Mouse (Mus musculus) G1E (cell line): Measurements from ENCODE around the gene Zcchc2. TPM values are rescaled to one million over a fixed set of nuclear protein-coding genes. Genes with fewer than 3 reads are reported as not detected.

Experiments
- ATAC-seq: 2 replicates; pipeline ENCODE4 v1.8.0; 2016; ENCODE audit warnings: mild to moderate bottlenecking; ENCODE audit not compliant: insufficient number of reproducible peaks, poor library complexity, low FRiP score, severe bottlenecking; ENCODE audit errors: extremely low read depth
- DNase-seq: peaks from one replicate; pipeline ENCODE4 v3.0.0; 2012; ENCODE audit warnings: low spot score
- H3K27me3 ChIP-seq: 2 replicates; pipeline ENCODE4 v1.6.1; 2012; ENCODE audit warnings: mild to moderate bottlenecking, low read length, inconsistent platforms; ENCODE audit not compliant: insufficient read depth
- H3K36me3 ChIP-seq: replicated peaks from 2 replicates; pipeline ENCODE3; 2012; ENCODE audit warnings: mild to moderate bottlenecking, inconsistent platforms
- H3K4me1 ChIP-seq: 2 replicates; pipeline ENCODE4 v1.6.1; 2012; ENCODE audit warnings: low read depth, low read length, inconsistent platforms, mixed read lengths; ENCODE audit not compliant: insufficient read depth
- H3K4me3 ChIP-seq: 2 replicates; pipeline ENCODE4 v1.5.1; 2012; ENCODE audit warnings: low read depth, mild to moderate bottlenecking, inconsistent platforms, low read length, moderate library complexity, mixed read lengths
- H3K9me3 ChIP-seq: replicated peaks from 2 replicates; pipeline ENCODE4 v1.6.1; 2012; ENCODE audit warnings: inconsistent platforms
- CTCF ChIP-seq: IDR thresholded peaks from 2 replicates; pipeline ENCODE4 v1.5.1; 2012; ENCODE audit warnings: low read depth, low read length, inconsistent platforms, mixed read lengths
- GATA1 ChIP-seq: IDR thresholded peaks from 2 replicates; pipeline ENCODE4 v1.6.1; 2012; ENCODE audit warnings: borderline replicate concordance, low read length, inconsistent platforms, mixed read lengths
- GATA2 ChIP-seq: IDR thresholded peaks from 2 replicates; pipeline ENCODE4 v1.6.1; 2012; ENCODE audit warnings: low read depth, low read length, inconsistent platforms, borderline replicate concordance
- POLR2AphosphoS5 ChIP-seq: IDR thresholded peaks from 2 replicates; pipeline ENCODE4 v1.6.1; 2012; ENCODE audit warnings: low read depth, low read length, inconsistent platforms; ENCODE audit not compliant: insufficient replicate concordance
- TAL1 ChIP-seq: conservative IDR thresholded peaks from 2 replicates; pipeline ENCODE4 v1.6.1; 2012; ENCODE audit warnings: low read depth, low read length, inconsistent platforms, mixed read lengths
- polyA plus RNA-seq: library from polyadenylated mRNA; stranded (reverse); fragments of >175 nt; gene quantifications from 2 replicates; pipeline ENCODE4 v1.2.3, GENCODE M21; 2012
- total RNA-seq, 2 experiments: library from RNA; stranded (forward) in 1 of 2; stranded (reverse) in 1 of 2; fragments of 200-1000 nt in 1 of 2; fragments of >200 nt in 1 of 2; fragmentation: Nextera tagmentation in 1 of 2; gene quantifications; 2 replicates each; pipeline ENCODE4 v1.2.3; 2014 to 2017

Zcchc2 gene
- total and polyA plus RNA-seq, 3 experiments = 13.7 to 36.7 (median 13.7) TPM

DNA sequence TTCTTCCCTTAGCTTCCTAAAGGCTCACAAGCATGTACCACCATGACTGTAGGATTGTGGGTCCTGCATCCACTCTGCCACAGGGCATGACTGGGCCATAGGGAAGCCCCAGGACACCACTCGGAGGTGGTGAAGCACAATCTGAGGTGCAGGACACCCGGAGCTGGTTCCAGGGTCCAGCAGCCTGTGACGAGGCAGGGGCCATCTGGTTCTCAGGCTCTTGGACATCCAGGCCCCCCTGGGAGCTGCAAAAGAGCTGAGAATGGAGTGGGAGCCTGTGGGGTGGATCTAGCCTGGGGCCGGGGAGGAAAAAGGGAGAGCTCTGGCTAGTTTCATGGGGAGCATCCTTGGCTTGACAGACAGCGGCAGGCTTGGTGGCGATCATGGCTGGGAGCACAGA lies 77.1 kb downstream of the Zcchc2 start:
- no peak for TF ChIP-seq GATA2
- no peak for TF ChIP-seq CTCF
- no peak for TF ChIP-seq TAL1
- TF ChIP-seq GATA1 = no peak
- no peak for TF ChIP-seq POLR2AphosphoS5
- Histone ChIP-seq H3K27me3 (peaks cover 22% of the 10 kb centered on the region; the same call in 1 of the 2 replicates), H3K4me3 (no peak overlapping the region), H3K4me1 (no peaks in the 10 kb centered on the region; the same call in 1 of the 2 replicates), H3K9me3 (no peaks in the 10 kb centered on the region), H3K36me3 (no peaks in the 10 kb centered on the region)
- ATAC-seq (no peak), DNase-seq (no peak)

DNA sequence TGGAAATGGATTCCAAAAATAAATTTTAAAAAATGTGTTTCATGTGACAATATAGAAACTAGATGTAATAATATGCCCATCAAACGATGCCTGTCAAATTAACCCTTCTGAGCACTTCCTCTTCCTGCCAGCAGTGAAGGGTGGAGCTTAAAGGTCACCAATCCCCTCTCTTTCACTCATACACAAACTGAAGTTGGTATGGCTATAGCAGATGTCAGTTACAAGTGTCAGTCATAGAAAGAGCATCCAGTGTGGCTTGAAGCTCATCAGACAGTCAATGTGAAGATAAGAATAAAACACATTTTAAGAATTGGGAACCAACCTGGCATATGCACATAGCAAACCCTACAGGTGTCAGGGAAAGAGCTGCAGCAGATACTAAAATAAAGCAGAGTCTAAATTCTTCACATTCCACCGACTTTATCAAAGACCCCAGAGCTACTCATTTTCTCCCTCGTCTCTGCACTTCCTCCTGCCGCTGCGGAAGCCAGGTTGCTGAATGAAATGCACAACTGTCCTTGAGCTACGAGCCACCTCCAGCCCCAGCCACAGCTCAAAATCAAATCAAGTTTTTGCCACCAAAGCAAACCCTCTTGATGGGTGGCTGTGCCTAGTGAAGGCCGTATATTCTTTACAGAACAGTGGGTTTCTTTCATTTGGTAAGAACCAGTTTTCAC lies 79.8 kb downstream of the Zcchc2 start:
- no peaks in the 10 kb centered on the region for H3K36me3 ChIP-seq
- DNase-seq (no peak), ATAC-seq (no peak)
- peaks cover 13% of the 10 kb centered on the region; the same call in 1 of the 2 replicates for H3K27me3 ChIP-seq
- TF ChIP-seq CTCF (no peak), GATA1 (no peak), GATA2 (no peak), TAL1 (no peak), POLR2AphosphoS5 (no peak)
- no peaks in the 10 kb centered on the region for H3K9me3 ChIP-seq
- no peaks in the 10 kb centered on the region; the same call in 1 of the 2 replicates for H3K4me1 ChIP-seq
- H3K4me3 ChIP-seq = no peak overlapping the region

DNA sequence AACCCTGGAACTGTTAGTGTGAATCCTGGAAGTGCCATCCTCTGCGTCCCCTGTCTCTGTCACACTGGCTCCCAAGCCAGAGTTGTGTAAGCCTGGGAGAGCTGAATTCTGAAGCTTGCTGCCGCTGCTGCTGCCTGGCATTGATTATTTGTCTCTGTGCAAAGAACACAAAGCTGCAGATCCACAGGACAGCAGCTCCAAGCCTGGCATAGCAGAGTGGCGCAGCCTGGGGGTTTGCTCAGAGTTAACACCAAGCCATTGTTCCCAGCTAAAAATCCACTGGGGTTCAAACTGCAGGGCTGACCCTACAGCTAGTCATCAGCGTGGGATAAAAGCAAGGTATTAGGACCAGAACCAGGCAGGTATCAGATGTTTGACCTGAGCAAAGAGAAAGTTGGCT lies 80.6 kb downstream of the Zcchc2 start:
- H3K4me1 ChIP-seq = no peaks in the 10 kb centered on the region; the same call in 1 of the 2 replicates
- H3K27me3 ChIP-seq = peaks cover 11% of the 10 kb centered on the region; the same call in 1 of the 2 replicates
- no peak for TF ChIP-seq GATA1
- TF ChIP-seq POLR2AphosphoS5 = no peak
- no peak for TF ChIP-seq TAL1
- TF ChIP-seq GATA2 = no peak
- TF ChIP-seq CTCF = no peak
- no peak for DNase-seq
- H3K9me3 ChIP-seq = no peaks in the 10 kb centered on the region
- ATAC-seq = no peak
- no peak overlapping the region for H3K4me3 ChIP-seq
- no peaks in the 10 kb centered on the region for H3K36me3 ChIP-seq

DNA sequence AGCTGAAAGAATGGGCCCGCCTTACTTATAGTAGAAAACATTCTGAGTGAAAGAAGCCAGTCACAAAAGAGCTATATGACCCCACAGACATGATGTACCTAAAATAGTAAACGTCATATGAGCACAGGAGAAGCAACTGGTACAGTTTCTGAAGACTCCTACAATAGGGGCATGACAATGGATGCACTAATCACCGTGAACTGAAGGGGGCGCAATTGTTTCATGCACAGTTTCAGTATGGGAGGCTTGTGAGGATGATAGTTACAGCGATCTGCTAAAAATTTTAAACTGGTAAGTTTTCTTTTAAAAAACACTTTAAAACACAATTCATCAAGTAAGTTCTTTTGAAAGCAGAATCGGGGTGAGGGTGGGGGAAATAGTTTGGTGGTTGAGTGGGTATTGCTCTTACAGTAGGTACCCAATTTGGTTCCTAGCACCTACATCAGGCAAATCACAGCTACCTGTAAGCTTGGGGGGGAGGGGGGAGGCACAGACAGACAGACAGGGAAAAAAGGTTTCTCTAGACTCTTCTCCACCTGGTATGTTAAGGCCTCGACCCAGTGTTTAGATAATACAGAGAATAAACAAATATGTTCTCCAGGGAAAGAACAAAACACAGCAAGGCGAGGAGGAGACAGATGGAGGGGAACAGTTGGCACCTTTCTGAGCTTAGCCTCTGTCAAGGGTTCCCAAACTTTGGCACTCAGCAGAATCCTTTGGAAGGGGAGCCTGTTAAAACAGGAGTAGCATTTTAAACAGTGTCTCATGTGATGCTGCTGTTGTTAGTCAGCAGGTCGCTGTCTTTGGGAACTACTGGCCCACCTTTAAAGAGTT lies 81.2 kb downstream of the Zcchc2 start:
- Histone ChIP-seq H3K9me3 (no peaks in the 10 kb centered on the region), H3K4me3 (no peak overlapping the region), H3K4me1 (no peaks in the 10 kb centered on the region; the same call in 1 of the 2 replicates), H3K27me3 (peaks cover 11% of the 10 kb centered on the region; the same call in 1 of the 2 replicates), H3K36me3 (no peaks in the 10 kb centered on the region)
- peak; percentile 29 for DNase-seq
- ATAC-seq = peak; percentile 37; the same call in 1 of the 2 replicates
- TF ChIP-seq TAL1 (no peak), GATA1 (no peak), CTCF (peak; percentile 83), POLR2AphosphoS5 (no peak)

DNA sequence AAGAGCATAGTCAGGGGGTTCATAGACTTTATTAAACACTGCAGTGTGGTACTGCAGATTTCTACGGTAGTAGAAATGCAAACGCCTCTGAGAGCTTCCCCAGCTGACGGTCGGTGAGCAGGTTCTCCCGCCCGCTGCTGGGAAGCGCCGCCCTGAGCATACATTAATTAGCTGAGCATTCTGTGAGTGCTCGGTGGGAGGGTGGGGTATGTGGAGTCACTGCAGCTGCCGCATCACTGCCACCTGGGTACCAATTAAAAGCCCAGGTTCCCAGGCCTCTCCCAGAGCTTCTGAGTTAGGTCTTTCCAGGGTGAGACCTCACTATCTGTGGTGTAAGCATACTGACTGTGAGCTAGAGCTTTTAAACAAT lies 81.8 kb downstream of the Zcchc2 start:
- TF ChIP-seq CTCF (no peak), GATA1 (no peak), GATA2 (no peak), POLR2AphosphoS5 (no peak), TAL1 (no peak)
- Histone ChIP-seq H3K36me3 (no peaks in the 10 kb centered on the region), H3K4me3 (no peak overlapping the region), H3K4me1 (no peaks in the 10 kb centered on the region; the same call in 1 of the 2 replicates), H3K9me3 (no peaks in the 10 kb centered on the region), H3K27me3 (peaks cover 11% of the 10 kb centered on the region; the same call in 1 of the 2 replicates)
- DNase-seq (no peak), ATAC-seq (no peak)

DNA sequence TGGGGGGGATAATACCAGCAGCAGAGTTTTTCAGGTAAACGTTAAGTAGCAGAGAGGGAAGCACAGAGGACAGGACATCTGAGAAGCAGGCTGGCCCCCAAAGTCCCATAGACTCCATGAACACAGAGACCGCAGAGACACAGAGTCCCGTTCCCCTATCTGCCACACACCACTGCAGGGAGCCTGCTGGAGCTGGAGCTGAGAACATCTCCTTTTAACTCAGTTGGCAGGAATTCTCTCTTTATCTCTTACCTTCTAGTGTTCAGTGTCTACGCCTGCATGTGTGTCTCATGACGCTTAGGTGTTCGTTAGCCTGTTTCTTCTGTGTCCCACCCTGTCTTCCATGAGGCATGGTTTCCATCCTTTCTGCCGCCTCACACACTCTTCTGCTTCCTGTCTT lies 83.0 kb downstream of the Zcchc2 start:
- Histone ChIP-seq H3K4me1 (no peaks in the 10 kb centered on the region; the same call in 1 of the 2 replicates), H3K27me3 (peaks cover 7% of the 10 kb centered on the region; the same call in 1 of the 2 replicates), H3K9me3 (no peaks in the 10 kb centered on the region), H3K36me3 (no peaks in the 10 kb centered on the region), H3K4me3 (no peak overlapping the region)
- no peak for DNase-seq
- no peak for TF ChIP-seq TAL1
- TF ChIP-seq POLR2AphosphoS5 = no peak
- no peak for TF ChIP-seq GATA2
- no peak for TF ChIP-seq CTCF
- TF ChIP-seq GATA1 = no peak
- no peak for ATAC-seq
